Mouse (Mus musculus): ENCODE measurements around the gene Sox5. TPM values are rescaled to one million over a fixed set of nuclear protein-coding genes. Genes with fewer than 3 reads are reported as not detected.

The Sox5 gene
- polyA plus RNA-seq, 1 experiment: 0.81 TPM

DNA sequence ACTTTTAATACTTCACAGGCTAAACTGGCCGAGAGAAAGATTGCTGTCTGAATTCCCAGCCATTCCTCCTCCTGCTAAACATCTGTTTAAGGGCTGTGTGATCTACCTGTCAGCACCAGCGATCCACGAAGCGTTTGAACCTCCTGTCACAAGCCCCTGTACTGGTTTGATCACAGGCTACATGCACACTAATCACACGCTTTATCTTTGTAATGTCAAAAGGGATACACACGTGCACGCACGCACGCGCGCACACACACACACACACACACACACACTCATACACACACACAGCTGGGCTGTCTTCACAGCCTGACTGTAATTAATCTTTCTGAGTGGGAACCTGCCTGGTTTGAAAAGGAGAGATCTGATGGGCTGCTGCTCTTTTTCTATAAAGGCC, 784.2 kb downstream of the Sox5 start:
- H3K27me3 ChIP-seq (ENCODE audit: control insufficient read depth, insufficient read depth, low read length): no peaks in the 10 kb centered on the region
- H3K36me3 ChIP-seq (ENCODE audit: control insufficient read depth, insufficient read depth, low read length): no peaks in the 10 kb centered on the region
- H3K4me1 ChIP-seq (replicated peaks; ENCODE audit: control insufficient read depth, insufficient read depth, low read length): no peaks in the 10 kb centered on the region
- H3K4me3 ChIP-seq (ENCODE audit: control insufficient read depth, insufficient read depth, low read length): no peak overlapping the region
- 90% methylated on average over 11 of the region's 11 CpGs for WGBS
- DNase-seq: no peak
- no peak overlapping the region for H3K27ac ChIP-seq (ENCODE audit: control insufficient read depth, insufficient read depth, low read length)
- no peak for TF ChIP-seq CTCF (IDR thresholded peaks at IDR 0.05; ENCODE audit: borderline replicate concordance, control insufficient read depth, extremely low read depth, insufficient read depth, low read length, poor library complexity)

DNA sequence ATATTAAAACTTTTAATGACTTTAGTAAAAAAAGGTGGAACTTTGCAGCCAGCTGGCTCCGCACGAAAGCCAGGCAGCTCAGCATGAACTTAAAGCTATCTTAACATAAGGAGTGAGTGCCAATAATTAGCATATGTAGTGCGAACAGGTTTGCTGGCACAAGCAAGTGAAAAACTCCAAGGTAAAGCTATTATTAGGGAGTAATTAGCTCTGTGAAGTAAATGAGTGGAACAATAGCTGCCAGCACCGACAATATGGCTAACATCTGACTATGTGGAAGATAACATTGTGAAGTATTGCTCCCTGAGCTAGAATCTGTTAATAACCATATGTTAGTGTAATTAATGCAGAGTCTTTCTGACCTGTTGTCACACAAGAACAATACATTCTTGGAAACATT, 786.7 kb downstream of the Sox5 start:
- no peaks in the 10 kb centered on the region for H3K36me3 ChIP-seq (ENCODE audit: control insufficient read depth, insufficient read depth, low read length)
- H3K4me1 ChIP-seq (replicated peaks; ENCODE audit: control insufficient read depth, insufficient read depth, low read length): no peaks in the 10 kb centered on the region
- no peak for DNase-seq
- H3K27ac ChIP-seq (ENCODE audit: control insufficient read depth, insufficient read depth, low read length): no peak overlapping the region
- 86% methylated on average over 4 of the region's 4 CpGs for WGBS
- TF ChIP-seq POLR2A (IDR thresholded peaks at IDR 0.05; ENCODE audit: control insufficient read depth, extremely low read depth, insufficient read depth, low read length, poor library complexity): no peak
- no peak for TF ChIP-seq CTCF (IDR thresholded peaks at IDR 0.05; ENCODE audit: borderline replicate concordance, control insufficient read depth, extremely low read depth, insufficient read depth, low read length, poor library complexity)
- H3K27me3 ChIP-seq (ENCODE audit: control insufficient read depth, insufficient read depth, low read length): no peaks in the 10 kb centered on the region
- H3K4me3 ChIP-seq (ENCODE audit: control insufficient read depth, insufficient read depth, low read length): no peak overlapping the region

DNA sequence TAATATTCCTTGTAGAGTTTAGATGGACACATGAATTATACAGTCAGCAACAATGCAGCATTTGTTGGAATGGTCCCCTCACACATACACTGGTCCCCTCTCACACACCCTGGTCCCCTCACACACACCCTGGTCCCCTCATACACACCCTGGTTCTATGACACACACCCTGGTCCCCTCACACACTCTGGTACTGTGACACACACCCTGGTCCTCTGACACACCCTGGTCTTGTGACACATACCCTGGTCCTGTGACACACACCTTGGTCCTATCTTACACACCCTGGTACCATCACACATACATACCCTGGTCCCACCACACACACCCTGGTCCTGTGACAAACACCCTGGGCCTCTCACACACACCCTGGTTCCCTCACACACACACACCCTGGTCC, 794.2 kb downstream of the Sox5 start:
- no peak overlapping the region for H3K4me3 ChIP-seq (ENCODE audit: control insufficient read depth, insufficient read depth, low read length)
- H3K27ac ChIP-seq (ENCODE audit: control insufficient read depth, insufficient read depth, low read length): no peak overlapping the region
- no peaks in the 10 kb centered on the region for H3K27me3 ChIP-seq (ENCODE audit: control insufficient read depth, insufficient read depth, low read length)
- no peak for TF ChIP-seq POLR2A (IDR thresholded peaks at IDR 0.05; ENCODE audit: control insufficient read depth, extremely low read depth, insufficient read depth, low read length, poor library complexity)
- no peak for TF ChIP-seq CTCF (IDR thresholded peaks at IDR 0.05; ENCODE audit: borderline replicate concordance, control insufficient read depth, extremely low read depth, insufficient read depth, low read length, poor library complexity)
- H3K4me1 ChIP-seq (replicated peaks; ENCODE audit: control insufficient read depth, insufficient read depth, low read length): no peaks in the 10 kb centered on the region
- no peak for DNase-seq
- H3K36me3 ChIP-seq (ENCODE audit: control insufficient read depth, insufficient read depth, low read length): no peaks in the 10 kb centered on the region

DNA sequence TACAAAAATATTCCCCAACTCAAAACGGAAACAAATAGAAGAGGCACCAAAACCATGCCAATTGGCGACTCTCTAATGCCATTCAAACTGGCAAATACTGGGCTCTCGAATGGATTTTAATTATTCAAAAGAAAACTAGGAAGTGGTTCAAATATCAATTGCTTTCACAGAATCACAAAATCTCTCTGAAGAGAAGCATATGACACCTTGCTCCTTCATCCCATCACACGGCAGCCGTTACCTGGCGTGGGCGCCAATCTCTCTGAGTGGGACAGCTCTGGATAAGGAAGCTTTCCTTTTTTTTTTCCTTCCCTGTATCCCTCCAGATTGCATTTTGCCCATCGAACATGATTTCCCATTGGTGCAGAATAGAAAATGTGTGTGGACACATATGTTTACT, 801.6 kb downstream of the Sox5 start:
- H3K27me3 ChIP-seq (ENCODE audit: control insufficient read depth, insufficient read depth, low read length): no peaks in the 10 kb centered on the region
- no peaks in the 10 kb centered on the region for H3K4me1 ChIP-seq (replicated peaks; ENCODE audit: control insufficient read depth, insufficient read depth, low read length)
- no peaks in the 10 kb centered on the region for H3K36me3 ChIP-seq (ENCODE audit: control insufficient read depth, insufficient read depth, low read length)
- H3K27ac ChIP-seq (ENCODE audit: control insufficient read depth, insufficient read depth, low read length): no peak overlapping the region
- H3K4me3 ChIP-seq (ENCODE audit: control insufficient read depth, insufficient read depth, low read length): no peak overlapping the region
- WGBS: 97% methylated on average over 8 of the region's 8 CpGs
- no peak for DNase-seq
- TF ChIP-seq CTCF (IDR thresholded peaks at IDR 0.05; ENCODE audit: borderline replicate concordance, control insufficient read depth, extremely low read depth, insufficient read depth, low read length, poor library complexity) (no peak), POLR2A (IDR thresholded peaks at IDR 0.05; ENCODE audit: control insufficient read depth, extremely low read depth, insufficient read depth, low read length, poor library complexity) (no peak)

DNA sequence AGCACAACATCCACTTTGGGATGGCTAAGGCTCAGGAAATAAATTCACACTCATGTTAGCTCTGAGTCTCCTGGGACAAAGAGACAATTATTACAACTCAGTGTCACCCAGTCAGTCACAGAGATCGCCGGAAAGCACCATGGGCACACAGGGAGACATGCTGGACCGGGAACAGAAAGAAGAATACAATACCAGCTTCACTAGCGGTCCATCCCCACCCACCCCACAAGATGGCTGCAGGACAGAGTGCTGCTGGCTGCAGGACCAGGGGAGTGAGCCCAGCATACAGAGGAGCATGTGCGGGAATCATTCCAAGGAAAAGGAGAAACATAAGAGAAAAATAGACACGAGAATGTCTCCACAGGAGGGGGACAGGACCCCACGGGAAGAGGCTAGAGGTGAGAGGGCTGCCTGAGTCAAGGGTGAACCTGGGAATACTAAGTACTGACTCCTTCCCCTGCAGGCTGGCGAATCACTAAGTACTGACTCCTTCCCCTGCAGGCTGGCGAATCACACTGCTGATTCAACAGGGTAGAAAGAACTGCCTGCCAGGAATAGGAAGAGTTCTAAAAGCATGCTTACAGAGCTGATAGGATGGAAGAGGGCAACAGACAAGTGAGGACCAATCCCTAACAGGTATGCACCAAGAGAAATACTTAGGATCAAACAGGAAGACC, 813.9 kb downstream of the Sox5 start:
- no peaks in the 10 kb centered on the region for H3K36me3 ChIP-seq (ENCODE audit: control insufficient read depth, insufficient read depth, low read length)
- no peak for DNase-seq
- TF ChIP-seq CTCF (IDR thresholded peaks at IDR 0.05; ENCODE audit: borderline replicate concordance, control insufficient read depth, extremely low read depth, insufficient read depth, low read length, poor library complexity) (no peak), POLR2A (IDR thresholded peaks at IDR 0.05; ENCODE audit: control insufficient read depth, extremely low read depth, insufficient read depth, low read length, poor library complexity) (no peak)
- no peaks in the 10 kb centered on the region for H3K4me1 ChIP-seq (replicated peaks; ENCODE audit: control insufficient read depth, insufficient read depth, low read length)
- WGBS: 90% methylated on average over 9 of the region's 9 CpGs
- no peak overlapping the region for H3K4me3 ChIP-seq (ENCODE audit: control insufficient read depth, insufficient read depth, low read length)
- H3K27me3 ChIP-seq (ENCODE audit: control insufficient read depth, insufficient read depth, low read length): no peaks in the 10 kb centered on the region
- no peak overlapping the region for H3K27ac ChIP-seq (ENCODE audit: control insufficient read depth, insufficient read depth, low read length)

DNA sequence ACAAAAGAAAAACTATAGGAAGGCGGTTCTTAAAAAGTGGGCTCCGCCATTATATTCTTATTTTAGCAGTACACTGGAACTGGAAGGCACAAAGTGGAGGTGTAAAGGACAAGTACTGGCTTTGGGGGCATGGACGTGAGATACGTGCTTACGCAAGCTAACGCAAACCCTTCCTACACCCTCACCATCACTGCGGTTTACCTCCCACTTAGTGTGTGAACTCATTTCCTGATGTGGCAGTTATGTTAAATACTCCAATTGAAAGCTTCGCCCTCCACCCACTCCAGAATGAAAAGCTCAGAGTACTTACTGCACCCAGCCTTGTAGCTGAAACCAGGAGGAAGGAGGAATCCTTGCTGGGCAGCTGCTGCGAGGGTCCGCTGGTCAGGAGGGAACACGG, 821.3 kb downstream of the Sox5 start:
- no peak for DNase-seq
- Histone ChIP-seq H3K4me1 (replicated peaks; ENCODE audit: control insufficient read depth, insufficient read depth, low read length) (peaks cover 2% of the 10 kb centered on the region), H3K27ac (ENCODE audit: control insufficient read depth, insufficient read depth, low read length) (no peak overlapping the region), H3K4me3 (ENCODE audit: control insufficient read depth, insufficient read depth, low read length) (no peak overlapping the region), H3K36me3 (ENCODE audit: control insufficient read depth, insufficient read depth, low read length) (no peaks in the 10 kb centered on the region), H3K27me3 (ENCODE audit: control insufficient read depth, insufficient read depth, low read length) (no peaks in the 10 kb centered on the region)
- no peak for TF ChIP-seq POLR2A (IDR thresholded peaks at IDR 0.05; ENCODE audit: control insufficient read depth, extremely low read depth, insufficient read depth, low read length, poor library complexity)
- TF ChIP-seq CTCF (IDR thresholded peaks at IDR 0.05; ENCODE audit: borderline replicate concordance, control insufficient read depth, extremely low read depth, insufficient read depth, low read length, poor library complexity): no peak
- 98% methylated on average over 11 of the region's 11 CpGs for WGBS

DNA sequence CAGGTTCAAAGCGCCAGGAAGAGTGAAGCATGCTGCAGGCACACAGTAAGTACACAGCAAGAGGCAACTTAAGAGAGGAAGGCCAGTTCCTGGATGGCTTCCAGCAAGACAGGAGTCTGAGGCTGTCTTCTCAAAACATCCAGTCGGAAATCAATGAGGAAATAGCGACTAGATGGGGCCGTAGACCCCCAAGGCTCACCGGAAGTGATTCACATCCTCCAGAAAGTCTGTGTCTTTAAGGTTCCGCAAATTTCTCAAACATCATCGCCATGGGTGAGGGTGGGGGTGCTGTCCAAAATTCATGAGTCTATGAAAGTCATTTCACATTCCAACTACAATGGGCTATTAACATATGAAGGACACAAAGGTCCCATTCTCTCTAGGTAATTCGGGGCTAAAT, 821.7 kb downstream of the Sox5 start:
- no peak for TF ChIP-seq CTCF (IDR thresholded peaks at IDR 0.05; ENCODE audit: borderline replicate concordance, control insufficient read depth, extremely low read depth, insufficient read depth, low read length, poor library complexity)
- TF ChIP-seq POLR2A (IDR thresholded peaks at IDR 0.05; ENCODE audit: control insufficient read depth, extremely low read depth, insufficient read depth, low read length, poor library complexity): no peak
- no peak overlapping the region for H3K27ac ChIP-seq (ENCODE audit: control insufficient read depth, insufficient read depth, low read length)
- no peaks in the 10 kb centered on the region for H3K36me3 ChIP-seq (ENCODE audit: control insufficient read depth, insufficient read depth, low read length)
- WGBS: 91% methylated on average over 8 of the region's 8 CpGs
- H3K27me3 ChIP-seq (ENCODE audit: control insufficient read depth, insufficient read depth, low read length): no peaks in the 10 kb centered on the region
- no peak overlapping the region for H3K4me3 ChIP-seq (ENCODE audit: control insufficient read depth, insufficient read depth, low read length)
- no peak for DNase-seq
- peaks cover 2% of the 10 kb centered on the region for H3K4me1 ChIP-seq (replicated peaks; ENCODE audit: control insufficient read depth, insufficient read depth, low read length)
